Mouse (Mus musculus) heart, adult 18-20 months (tissue): ENCODE measurements around the gene Bhlhe40. TPM values are rescaled to one million over a fixed set of nuclear protein-coding genes. Genes with fewer than 3 reads are reported as not detected.

Experiments used
- DNase-seq, 2 experiments: peaks; one replicate each; pipeline ENCODE4 v3.0.0; 2021 to 2022; ENCODE audit warnings: mixed read lengths in 1 of 2
- total RNA-seq, 2 experiments: library from RNA; stranded (reverse); gene quantifications; 2 replicates each; pipeline ENCODE4 v1.2.3; 2021

Gene Bhlhe40
- total RNA-seq, 2 experiments from 2014 or later: 25.9 to 33.9 TPM

- no peak for DNase-seq
These were observed 27.9 kb downstream of the Bhlhe40 start for GRCm38 (mm10) chr6:108688344-108688743.

GRCm38 (mm10) chr6:108692986-108693385 lies 32.6 kb downstream of the Bhlhe40 start:
- DNase-seq: no peak

- DNase-seq: no peak
These were observed 34.7 kb downstream of the Bhlhe40 start for GRCm38 (mm10) chr6:108694965-108695724.

GRCm38 (mm10) chr6:108695844-108696821 lies 35.7 kb downstream of the Bhlhe40 start:
- DNase-seq: peak in 1 of 2 experiments; percentile 33

- no peak for DNase-seq
These were observed 36.4 kb downstream of the Bhlhe40 start for GRCm38 (mm10) chr6:108696822-108697202.

- DNase-seq: no peak
These were observed 36.9 kb downstream of the Bhlhe40 start for GRCm38 (mm10) chr6:108697345-108697744.

- DNase-seq: no peak
These were observed 38.0 kb downstream of the Bhlhe40 start for GRCm38 (mm10) chr6:108698343-108698870.

GRCm38 (mm10) chr6:108699679-108700078 lies 39.2 kb downstream of the Bhlhe40 start:
- DNase-seq: no peak

GRCm38 (mm10) chr6:108700638-108701343 lies 40.4 kb downstream of the Bhlhe40 start:
- DNase-seq: no peak

GRCm38 (mm10) chr6:108702648-108703047 lies 42.2 kb downstream of the Bhlhe40 start:
- DNase-seq: no peak

- DNase-seq: no peak
These were observed 42.7 kb downstream of the Bhlhe40 start for GRCm38 (mm10) chr6:108703085-108703484.

- DNase-seq: no peak
These were observed 44.1 kb downstream of the Bhlhe40 start for GRCm38 (mm10) chr6:108704316-108705080.

- DNase-seq: no peak
These were observed 45.5 kb downstream of the Bhlhe40 start for GRCm38 (mm10) chr6:108705957-108706356.

- DNase-seq: no peak
These were observed 46.7 kb downstream of the Bhlhe40 start for GRCm38 (mm10) chr6:108706994-108707645.

GRCm38 (mm10) chr6:108709131-108709470 lies 48.7 kb downstream of the Bhlhe40 start:
- no peak for DNase-seq

- peak; percentile 88 to 89 for DNase-seq
These were observed 49.2 kb downstream of the Bhlhe40 start for GRCm38 (mm10) chr6:108709471-108710231.

- no peak for DNase-seq
These were observed 50.2 kb downstream of the Bhlhe40 start for GRCm38 (mm10) chr6:108710667-108711066.

- no peak for DNase-seq
These were observed 50.9 kb downstream of the Bhlhe40 start for GRCm38 (mm10) chr6:108711192-108711964.

- no peak for DNase-seq
These were observed 51.7 kb downstream of the Bhlhe40 start for GRCm38 (mm10) chr6:108712148-108712547.
